Mouse (Mus musculus) bone marrow, adult 2 months (tissue): ENCODE measurements at regions not wholly inside any gene's neighbourhood (a gene's known extent, or its start where the extent isn't known, plus 50 kb on each side); places are given as distances from the start of the nearest gene placed in this dataset.
"Not testable (repeated sequence)": the region's sequence is repeated elsewhere in the genome, so short reads cannot be mapped to it uniquely, and the experiment has no call there.

Experiments
- H3K27ac ChIP-seq: fragments of 200-500 bp; 2 replicates; pipeline ENCODE4 v1.5.1; 2012; ENCODE audit warnings: low read depth, mild to moderate bottlenecking, control low read depth, inconsistent platforms, low read length; ENCODE audit not compliant: control insufficient read depth, poor library complexity, insufficient read depth
- H3K4me1 ChIP-seq: fragments of 200-500 bp; 2 replicates; pipeline ENCODE4 v1.6.1; 2011; ENCODE audit warnings: low read length; ENCODE audit not compliant: control insufficient read depth, insufficient read depth
- H3K4me3 ChIP-seq: fragments of 200-500 bp; replicated peaks from 2 replicates; pipeline ENCODE3; 2011; ENCODE audit warnings: mild to moderate bottlenecking, low read depth, low read length, control low read depth; ENCODE audit not compliant: control insufficient read depth
- CTCF ChIP-seq: fragments of 200-500 bp; IDR thresholded peaks from 2 replicates; pipeline ENCODE4 v1.5.1; 2011; ENCODE audit warnings: low read length, control low read depth; ENCODE audit not compliant: control insufficient read depth, insufficient read depth
- POLR2A ChIP-seq: fragments of 200-500 bp; IDR thresholded peaks from 2 replicates; pipeline ENCODE4 v1.6.1; 2011; ENCODE audit warnings: low read depth, mild to moderate bottlenecking, control low read depth, low read length, borderline replicate concordance; ENCODE audit not compliant: control insufficient read depth
- WGBS: fragments of 180-500 bp; shearing (Covaris S2); methylation state at CpG from one replicate; pipeline ENCODE4 v1.1.7; 2018; 5-methylcytosine and 5-hydroxymethylcytosine counted together

DNA sequence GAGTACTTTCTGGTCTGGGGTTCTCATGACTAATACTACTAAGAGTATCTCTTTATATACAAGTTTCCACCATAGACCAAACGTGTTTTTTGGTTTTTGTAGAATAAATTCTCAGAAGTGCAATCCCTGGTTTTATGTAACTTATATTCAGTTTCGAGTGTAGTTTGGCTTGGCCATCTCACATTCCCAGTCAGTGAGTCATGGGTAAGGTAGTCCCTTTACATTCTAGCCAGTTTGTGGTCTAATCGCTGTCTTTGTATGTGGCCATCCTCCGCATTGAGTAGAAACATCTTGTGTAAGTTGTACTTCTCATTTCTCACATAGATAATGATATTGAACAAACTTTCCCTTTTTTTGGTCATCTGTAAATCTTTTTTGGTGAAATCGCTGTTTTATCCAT, 88.3 kb downstream of the Anxa5 start:
- Histone ChIP-seq H3K4me3 (no peak overlapping the region), H3K4me1 (no peaks in the 10 kb centered on the region), H3K27ac (no peak overlapping the region)
- 80% methylated on average over 5 of the region's 5 CpGs for WGBS
- TF ChIP-seq POLR2A (no peak), CTCF (no peak)

DNA sequence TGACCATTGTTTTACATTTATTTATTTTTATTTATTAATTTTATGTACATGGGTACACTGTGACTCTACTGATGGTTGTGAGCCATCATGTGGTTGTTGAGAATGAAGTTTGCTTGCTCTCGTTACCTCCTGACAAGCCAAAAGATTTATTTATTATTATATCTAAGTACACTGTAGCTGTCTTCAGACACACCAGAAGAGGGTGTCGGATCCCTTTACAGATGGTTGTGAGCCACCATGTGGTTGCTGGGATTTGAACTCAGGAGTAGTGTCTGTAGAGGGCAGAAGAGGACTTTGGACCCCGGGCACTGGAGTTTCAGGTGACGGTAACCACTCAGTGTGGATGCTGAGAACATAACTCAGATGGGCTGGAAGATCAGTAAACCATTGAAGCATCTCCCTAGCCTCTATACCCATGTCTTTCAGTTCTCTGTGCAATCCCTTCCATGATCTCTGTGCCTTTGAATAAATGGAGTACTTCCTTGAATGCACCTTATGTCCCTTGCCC, 92.2 kb downstream of the Anxa5 start:
- Histone ChIP-seq H3K4me3 (no peak overlapping the region), H3K4me1 (no peaks in the 10 kb centered on the region), H3K27ac (no peak overlapping the region)
- TF ChIP-seq CTCF (no peak), POLR2A (no peak)
- 86% methylated on average over 4 of the region's 4 CpGs for WGBS

- H3K4me1 ChIP-seq, result no peaks in the 10 kb centered on the region
- whole genome bisulfite sequencing, result 72% methylated on average over 5 of the region's 5 CpGs
- no peak for TF ChIP-seq POLR2A
- TF ChIP-seq CTCF, result no peak
These were observed 94.0 kb downstream of the Anxa5 start for GRCm38 (mm10) chr3:36381621-36382193.

GRCm38 (mm10) chr3:36375722-36376121, 100.0 kb downstream of the Anxa5 start:
- 70% methylated on average over 2 of the region's 2 CpGs for WGBS
- Histone ChIP-seq H3K27ac (no peak overlapping the region), H3K4me1 (no peaks in the 10 kb centered on the region), H3K4me3 (no peak overlapping the region)
- no peak for TF ChIP-seq POLR2A
- no peak for TF ChIP-seq CTCF

More at GRCm38 (mm10) chr3:36381621-36382193, 94.0 kb downstream of the Anxa5 start:
- H3K27ac ChIP-seq, result no peak overlapping the region
- no peak overlapping the region for H3K4me3 ChIP-seq

- Histone ChIP-seq H3K4me3 (no peak overlapping the region), H3K4me1 (no peaks in the 10 kb centered on the region), H3K27ac (no peak overlapping the region)
- TF ChIP-seq POLR2A, result no peak
- no peak for TF ChIP-seq CTCF
- WGBS, result 67% methylated on average over 5 of the region's 5 CpGs
These were observed 100.8 kb downstream of the Anxa5 start for GRCm38 (mm10) chr3:36374939-36375338.

DNA sequence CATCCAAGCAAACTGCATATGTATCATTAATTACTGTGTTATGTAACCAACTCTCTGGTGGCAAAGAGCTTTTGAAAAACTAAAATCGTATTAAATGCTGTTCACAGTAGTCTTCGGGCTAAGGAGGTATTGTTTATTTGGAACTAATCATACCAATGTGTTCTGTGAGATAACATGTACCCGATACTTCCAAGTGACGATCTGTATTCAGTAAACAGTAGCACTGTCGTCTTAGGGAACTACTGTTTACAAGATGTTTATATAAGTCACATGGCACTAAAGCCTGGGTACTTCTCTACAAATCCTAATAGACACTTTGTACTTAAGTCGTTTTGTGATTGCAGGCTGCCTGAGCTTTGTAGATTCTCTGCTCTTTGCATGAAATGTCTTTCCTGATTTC, 114.8 kb downstream of the Anxa5 start:
- TF ChIP-seq CTCF, result no peak
- no peaks in the 10 kb centered on the region for H3K4me1 ChIP-seq
- WGBS, result 65% methylated on average over 6 of the region's 6 CpGs
- no peak overlapping the region for H3K4me3 ChIP-seq
- H3K27ac ChIP-seq, result no peak overlapping the region

GRCm38 (mm10) chr3:36354201-36354600, 121.5 kb downstream of the Anxa5 start:
- not testable (repeated sequence) for H3K27ac ChIP-seq, H3K4me1 ChIP-seq, H3K4me3 ChIP-seq
- 73% methylated on average over 3 of the region's 3 CpGs for WGBS

DNA sequence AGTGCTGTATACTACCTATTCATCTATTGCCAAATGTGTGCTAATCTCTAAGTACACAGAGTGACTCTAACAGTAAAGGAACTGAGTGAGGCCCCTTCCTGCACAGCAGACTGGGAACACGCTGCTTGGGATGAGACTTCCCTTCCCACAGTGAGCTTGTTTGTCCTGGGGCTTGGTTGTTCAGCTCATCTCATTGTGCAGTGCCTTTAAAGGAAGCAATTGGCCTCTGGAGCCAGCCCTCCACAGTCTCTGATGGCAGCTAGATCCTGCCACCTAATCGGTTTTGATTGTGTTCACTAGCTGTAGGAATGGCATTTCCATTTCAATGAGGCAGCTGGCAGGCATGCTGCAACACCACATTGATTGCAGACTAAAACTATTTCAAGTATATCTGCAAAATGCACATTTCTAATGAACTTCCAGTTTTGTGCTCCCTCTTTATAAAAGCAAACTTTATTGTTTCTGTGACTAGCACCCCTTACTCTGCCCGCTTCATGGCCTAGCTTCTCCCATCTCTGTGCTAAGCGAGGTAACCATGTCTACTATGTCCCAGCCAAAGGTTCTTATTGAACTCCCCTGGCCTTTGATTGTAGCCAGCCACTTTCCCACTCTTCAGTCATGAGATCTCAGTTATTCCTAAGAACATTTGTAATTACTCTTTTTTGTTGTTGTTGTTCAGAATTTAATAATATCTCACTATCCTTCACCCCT, 123.5 kb downstream of the Anxa5 start:
- no peak overlapping the region for H3K4me3 ChIP-seq
- no peak for TF ChIP-seq CTCF
- no peak for TF ChIP-seq POLR2A
- H3K4me1 ChIP-seq, result no peaks in the 10 kb centered on the region
- no peak overlapping the region for H3K27ac ChIP-seq
- 59% methylated on average over 4 of the region's 4 CpGs for WGBS

- WGBS, result 77% methylated on average over 4 of the region's 4 CpGs
- Histone ChIP-seq H3K4me1 (no peaks in the 10 kb centered on the region), H3K27ac (no peak overlapping the region), H3K4me3 (no peak overlapping the region)
- no peak for TF ChIP-seq POLR2A
- no peak for TF ChIP-seq CTCF
These were observed 126.6 kb downstream of the Anxa5 start for GRCm38 (mm10) chr3:36349073-36349472.
